In the genomic region with DNA sequence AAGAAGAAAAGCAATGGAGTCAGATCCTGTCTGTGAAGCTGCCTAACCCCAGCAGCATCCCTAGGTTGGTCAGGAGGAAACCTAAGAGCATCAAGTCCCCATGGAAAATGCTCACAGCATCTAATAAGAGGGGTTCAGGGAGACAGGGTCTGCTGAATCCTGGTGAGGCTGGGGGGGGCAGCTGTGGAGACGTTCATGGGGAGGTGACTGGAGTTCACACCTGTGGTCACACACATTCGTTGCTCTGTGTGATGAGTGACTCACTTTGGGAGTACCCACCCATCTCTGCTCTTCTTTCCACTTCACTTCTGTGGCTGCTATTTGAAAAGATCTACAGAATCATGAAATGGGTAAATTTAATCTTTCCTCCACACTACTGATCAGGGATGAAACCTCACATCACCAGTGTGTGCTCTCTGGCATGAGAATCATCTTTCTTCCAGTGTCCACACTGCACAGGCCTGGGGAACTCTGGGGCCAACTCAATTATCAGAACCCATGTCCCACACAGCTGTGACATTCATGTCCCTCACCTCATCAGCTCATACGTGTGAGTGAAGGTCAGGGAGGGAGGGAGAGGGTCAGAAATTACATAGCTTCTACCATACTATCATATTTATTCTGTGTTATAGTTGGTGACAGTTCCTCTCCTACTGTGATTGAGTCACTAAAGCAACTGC, we compare ENCODE assay signal across 1 mouse cellular context. TPM values are rescaled to one million over a fixed set of nuclear protein-coding genes. Genes with fewer than 3 reads are reported as not detected.
"Had no signal": no experiment of that assay in that cellular context is flagged by ENCODE, and none has a peak within 500 bp of the region (broad histone marks: within the 10 kb centered on the region; RNA-seq: fewer than 3 reads in every experiment).

No protein-coding gene starts in this region.

RNA-seq across cellular contexts. Expression of gene H2-Q10, which starts 46.6 kb away (rescaled TPM):
- total RNA-seq: midbrain, postnatal 0 days had no signal
